Mouse (Mus musculus) kidney, adult 2 months (tissue): Measurements from ENCODE around the gene Mgmt. TPM values are rescaled to one million over a fixed set of nuclear protein-coding genes. Genes with fewer than 3 reads are reported as not detected.

Experiments used
- DNase-seq: peaks from one replicate; pipeline ENCODE4 v3.0.0; 2021
- H3K27ac ChIP-seq: fragments of 200-500 bp; 2 replicates; pipeline ENCODE4 v1.5.1; 2012; ENCODE audit warnings: low read depth, low read length, control low read depth, inconsistent platforms; ENCODE audit not compliant: insufficient read depth
- H3K27me3 ChIP-seq: fragments of 200-500 bp; replicated peaks from 2 replicates; pipeline ENCODE4 v1.6.1; 2012; ENCODE audit warnings: mild to moderate bottlenecking, moderate library complexity, low read length, inconsistent platforms; ENCODE audit not compliant: control insufficient read depth, insufficient read depth
- H3K36me3 ChIP-seq: fragments of 200-500 bp; 2 replicates; pipeline ENCODE4 v1.6.1; 2012; ENCODE audit warnings: mild to moderate bottlenecking, moderate library complexity, low read length, inconsistent platforms; ENCODE audit not compliant: control insufficient read depth, insufficient read depth
- H3K4me1 ChIP-seq: fragments of 200-500 bp; 2 replicates; pipeline ENCODE4 v1.6.1; 2011; ENCODE audit warnings: low read length; ENCODE audit not compliant: control insufficient read depth, insufficient read depth
- H3K4me3 ChIP-seq: fragments of 200-500 bp; 2 replicates; pipeline ENCODE4 v1.5.1; 2011; ENCODE audit warnings: mild to moderate bottlenecking, low read depth, low read length, control low read depth; ENCODE audit not compliant: insufficient read depth
- CTCF ChIP-seq: fragments of 200-500 bp; conservative IDR thresholded peaks from 2 replicates; pipeline ENCODE4 v1.5.1; 2011; ENCODE audit warnings: low read depth, mild to moderate bottlenecking, control low read depth, low read length, moderate library complexity, mixed read lengths; ENCODE audit not compliant: insufficient read depth, insufficient read length
- POLR2A ChIP-seq: fragments of 200-500 bp; IDR thresholded peaks from one replicate; pipeline ENCODE4 v1.6.1; 2011; ENCODE audit warnings: low read depth, low read length, control low read depth
- WGBS: fragments of 180-500 bp; shearing (Covaris S2); methylation state at CpG from one replicate; pipeline ENCODE4 v1.1.7; 2018; 5-methylcytosine and 5-hydroxymethylcytosine counted together
- polyA plus RNA-seq: library from polyadenylated mRNA; depleted of rRNA; stranded (reverse); fragments of >200 nt; gene quantifications from 2 replicates; pipeline ENCODE4 v1.2.3, GENCODE M21; 2012

Gene Mgmt
- polyA plus RNA-seq, 1 experiment, result 5.1 TPM

DNA sequence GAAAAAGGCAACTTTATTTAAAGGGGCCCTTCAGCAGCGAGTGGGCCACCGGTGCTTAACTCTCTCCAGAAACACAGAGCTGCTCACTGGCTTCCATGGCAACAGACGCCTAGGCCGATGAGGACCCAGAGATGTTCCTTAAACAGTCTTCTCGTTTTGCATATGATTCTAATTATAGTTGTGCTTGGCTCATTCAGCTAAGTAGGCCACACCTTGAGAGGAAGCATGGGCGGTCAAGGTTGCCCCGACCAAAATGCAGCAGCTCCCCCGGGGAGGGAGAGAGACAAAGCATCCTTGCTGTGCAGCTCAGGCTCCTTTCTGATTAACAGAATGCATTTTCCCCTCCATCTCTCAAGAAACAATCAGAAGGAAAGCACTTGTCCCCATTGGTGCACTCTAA lies 22.4 kb upstream of the Mgmt start:
- Histone ChIP-seq H3K4me3 (no peak overlapping the region), H3K27ac (no peak overlapping the region), H3K27me3 (no peaks in the 10 kb centered on the region), H3K4me1 (no peaks in the 10 kb centered on the region), H3K36me3 (no peaks in the 10 kb centered on the region)
- DNase-seq, result no peak
- 33% methylated on average over 8 of the region's 8 CpGs for WGBS
- TF ChIP-seq POLR2A (no peak), CTCF (no peak)

DNA sequence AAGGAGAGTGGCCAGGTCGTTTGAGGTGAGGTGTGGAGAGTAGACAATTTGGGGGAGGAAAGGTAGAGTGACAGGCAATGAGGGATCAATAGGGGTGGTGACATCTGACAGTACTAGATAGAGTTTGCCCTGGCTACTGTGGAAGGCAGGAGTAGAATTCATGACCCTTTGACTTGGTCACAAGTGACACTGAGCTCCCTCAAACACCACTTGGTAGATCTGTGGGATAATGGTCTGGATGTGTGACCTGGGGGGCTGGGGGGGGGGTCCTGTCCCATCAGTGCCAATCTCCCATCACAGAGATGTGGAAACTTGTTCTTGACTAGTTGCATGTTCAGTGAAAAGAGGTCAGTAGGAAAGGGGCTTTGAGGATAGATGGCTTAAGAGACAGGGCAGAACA lies 20.0 kb upstream of the Mgmt start:
- TF ChIP-seq POLR2A (no peak), CTCF (no peak)
- H3K27ac ChIP-seq, result no peak overlapping the region
- no peaks in the 10 kb centered on the region for H3K36me3 ChIP-seq
- no peak for DNase-seq
- no peaks in the 10 kb centered on the region for H3K4me1 ChIP-seq
- WGBS, result 50% methylated on average over 1 of the region's 1 CpGs
- H3K27me3 ChIP-seq, result no peaks in the 10 kb centered on the region
- H3K4me3 ChIP-seq, result no peak overlapping the region

GRCm38 (mm10) chr7:136880386-136880785 lies 14.0 kb upstream of the Mgmt start:
- TF ChIP-seq POLR2A (no peak), CTCF (no peak)
- H3K36me3 ChIP-seq, result no peaks in the 10 kb centered on the region

DNA sequence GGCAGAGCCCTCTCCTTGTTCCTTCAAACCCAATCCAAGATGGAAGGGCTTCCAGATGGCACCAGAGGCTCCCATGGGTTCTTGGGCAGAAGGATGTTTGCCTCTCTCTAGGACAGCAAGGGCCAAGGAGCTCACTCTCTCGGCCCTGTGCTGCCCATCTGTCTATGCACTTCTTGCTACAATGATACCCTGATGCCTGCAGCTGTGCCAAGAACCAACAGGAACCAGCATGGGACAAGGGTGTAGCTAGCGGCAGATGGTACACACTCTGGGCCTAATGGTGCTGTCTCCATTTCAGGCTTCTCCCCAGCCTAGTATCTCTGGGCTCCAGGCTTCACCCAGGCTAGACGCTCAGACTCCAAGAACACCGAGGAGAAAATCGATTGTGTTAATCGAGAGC lies 6.3 kb upstream of the Mgmt start:
- no peak overlapping the region for H3K4me3 ChIP-seq
- H3K27me3 ChIP-seq, result no peaks in the 10 kb centered on the region
- DNase-seq, result no peak
- WGBS, result 87% methylated on average over 6 of the region's 6 CpGs
- no peak overlapping the region for H3K27ac ChIP-seq
- H3K36me3 ChIP-seq, result no peaks in the 10 kb centered on the region
- no peak for TF ChIP-seq POLR2A
- TF ChIP-seq CTCF, result no peak
- H3K4me1 ChIP-seq, result no peaks in the 10 kb centered on the region

More at GRCm38 (mm10) chr7:136880386-136880785, 14.0 kb upstream of the Mgmt start:
- Histone ChIP-seq H3K4me1 (no peaks in the 10 kb centered on the region), H3K27me3 (no peaks in the 10 kb centered on the region), H3K27ac (no peak overlapping the region), H3K4me3 (no peak overlapping the region)
- DNase-seq, result no peak
- WGBS, result 87% methylated on average over 4 of the region's 4 CpGs

DNA sequence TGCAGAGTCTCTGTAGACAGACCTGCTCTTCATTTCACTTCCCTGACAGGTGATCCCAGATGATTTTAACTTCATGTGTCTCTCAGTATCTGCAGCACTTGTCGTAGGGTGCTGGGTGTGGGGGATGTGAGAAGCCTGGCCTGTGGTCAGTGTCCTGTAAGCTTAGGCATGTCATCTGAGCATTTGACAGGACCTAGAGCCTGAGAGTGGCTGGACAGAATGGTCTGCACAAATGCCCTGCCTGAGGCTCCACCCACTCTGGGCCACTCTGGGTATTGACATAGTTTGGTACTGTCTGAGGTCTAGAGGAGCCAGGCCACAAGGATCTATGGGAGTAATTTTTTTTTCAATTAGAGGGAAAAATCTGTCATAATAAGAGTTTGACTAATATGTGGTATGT lies 942 bp downstream of the Mgmt start:
- 95% methylated on average over 1 of the region's 1 CpGs for WGBS
- TF ChIP-seq CTCF (no peak), POLR2A (no peak)
- Histone ChIP-seq H3K36me3 (no peaks in the 10 kb centered on the region), H3K27me3 (no peaks in the 10 kb centered on the region), H3K4me3 (no peak overlapping the region), H3K27ac (no peak overlapping the region), H3K4me1 (no peaks in the 10 kb centered on the region; the same call in 1 of the 2 replicates)
- DNase-seq, result no peak

GRCm38 (mm10) chr7:136895851-136896250 lies 1.4 kb downstream of the Mgmt start:
- DNase-seq, result no peak
- Histone ChIP-seq H3K4me1 (no peaks in the 10 kb centered on the region; the same call in 1 of the 2 replicates), H3K4me3 (no peak overlapping the region), H3K27ac (no peak overlapping the region), H3K27me3 (no peaks in the 10 kb centered on the region), H3K36me3 (no peaks in the 10 kb centered on the region)
- 94% methylated on average over 7 of the region's 7 CpGs for WGBS
- TF ChIP-seq POLR2A, result no peak
- TF ChIP-seq CTCF, result no peak

- Histone ChIP-seq H3K4me3 (no peak overlapping the region), H3K4me1 (no peaks in the 10 kb centered on the region; the same call in 1 of the 2 replicates), H3K27me3 (no peaks in the 10 kb centered on the region), H3K36me3 (no peaks in the 10 kb centered on the region), H3K27ac (no peak overlapping the region)
- 31% methylated on average over 1 of the region's 1 CpGs for WGBS
- TF ChIP-seq CTCF, result no peak
- no peak for TF ChIP-seq POLR2A
- DNase-seq, result no peak
Observed at GRCm38 (mm10) chr7:136897481-136897880, 3.1 kb downstream of the Mgmt start.
